Mouse (Mus musculus): ENCODE data around the gene Pltp. TPM values are rescaled to one million over a fixed set of nuclear protein-coding genes. Genes with fewer than 3 reads are reported as not detected.

The Pltp gene
- polyA plus RNA-seq, 1 experiment from 2014 or later: 193 TPM

GRCm38 (mm10) chr2:164823969-164824368 is 33.5 kb downstream of the Pltp start:
- no peak overlapping the region for H3K4me2 ChIP-seq (ENCODE audit: low read depth, low read length)
- no peaks in the 10 kb centered on the region for H3K9me3 ChIP-seq (ENCODE audit: control insufficient read depth, low read length)
- no peak for ATAC-seq (ENCODE audit: low read depth)
- no peak overlapping the region for H3K27ac ChIP-seq (ENCODE audit: low read length)
- no peak overlapping the region for H3K9ac ChIP-seq (ENCODE audit: low read length)
- H3K36me3 ChIP-seq (ENCODE audit: control insufficient read depth, insufficient read depth, low read length): peaks cover 26% of the 10 kb centered on the region
- peaks cover 5% of the 10 kb centered on the region for H3K4me1 ChIP-seq (replicated peaks; ENCODE audit: control insufficient read depth, insufficient read depth, low read length)
- H3K4me3 ChIP-seq (ENCODE audit: low read length): no peak overlapping the region
- no peaks in the 10 kb centered on the region for H3K27me3 ChIP-seq (ENCODE audit: control insufficient read depth, insufficient read depth, low read depth, low read length)
- 91% methylated on average over 4 of the region's 4 CpGs for WGBS

DNA sequence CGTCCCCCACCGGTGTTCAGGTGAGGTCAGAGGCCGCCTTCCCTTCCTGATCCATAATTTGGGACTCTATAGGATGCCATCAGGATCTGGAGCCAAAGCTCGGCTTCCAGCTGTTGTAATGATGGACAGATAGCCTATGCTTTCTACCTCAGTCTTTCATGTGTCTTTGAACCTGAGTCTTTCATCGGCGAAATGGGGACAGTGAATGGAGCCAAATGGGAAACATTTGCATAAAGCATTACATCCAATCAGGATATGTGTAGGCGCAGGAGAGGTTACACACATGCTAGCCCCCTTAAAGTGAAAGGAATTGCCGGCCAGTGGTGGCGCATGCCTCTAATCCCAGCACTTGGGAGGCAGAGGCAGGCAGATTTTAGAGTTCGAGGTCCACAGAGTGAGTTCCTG is 34.3 kb downstream of the Pltp start:
- peak; percentile 74 for ATAC-seq (ENCODE audit: low read depth)
- H3K27me3 ChIP-seq (ENCODE audit: control insufficient read depth, insufficient read depth, low read depth, low read length): no peaks in the 10 kb centered on the region
- H3K27ac ChIP-seq (ENCODE audit: low read length): peak overlapping the region; percentile 56
- H3K9me3 ChIP-seq (ENCODE audit: control insufficient read depth, low read length): no peaks in the 10 kb centered on the region
- 2% methylated on average over 10 of the region's 10 CpGs for WGBS
- peak overlapping the region; percentile 70 for H3K4me3 ChIP-seq (ENCODE audit: low read length)
- peaks cover 5% of the 10 kb centered on the region for H3K4me1 ChIP-seq (replicated peaks; ENCODE audit: control insufficient read depth, insufficient read depth, low read length)
- peak overlapping the region; percentile 60 for H3K4me2 ChIP-seq (ENCODE audit: low read depth, low read length)
- peaks cover 26% of the 10 kb centered on the region for H3K36me3 ChIP-seq (ENCODE audit: control insufficient read depth, insufficient read depth, low read length)
- H3K9ac ChIP-seq (ENCODE audit: low read length): peak overlapping the region; percentile 72

GRCm38 (mm10) chr2:164822636-164823165 is 34.8 kb downstream of the Pltp start, which contains the start of gene Zswim1:
Gene Zswim1, plus strand, starts transcription at chr2:164822686.
- H3K9me3 ChIP-seq (ENCODE audit: control insufficient read depth, low read length): no peaks in the 10 kb centered on the region
- peak within 1 kb of the TSS; percentile 56 for H3K27ac ChIP-seq (ENCODE audit: low read length)
- H3K4me2 ChIP-seq (ENCODE audit: low read depth, low read length): peak within 1 kb of the TSS; percentile 60
- H3K4me3 ChIP-seq (ENCODE audit: low read length): peak within 1 kb of the TSS; percentile 70
- under 1% methylated on average over 32 of the region's 32 CpGs for WGBS
- H3K4me1 ChIP-seq (replicated peaks; ENCODE audit: control insufficient read depth, insufficient read depth, low read length): peaks cover 8% of the 10 kb centered on the region
- H3K27me3 ChIP-seq (ENCODE audit: control insufficient read depth, insufficient read depth, low read depth, low read length): no peaks in the 10 kb centered on the region
- peak within 1 kb of the TSS; percentile 72 for H3K9ac ChIP-seq (ENCODE audit: low read length)
- peaks cover 26% of the 10 kb centered on the region for H3K36me3 ChIP-seq (ENCODE audit: control insufficient read depth, insufficient read depth, low read length)
- peak; percentile 100 for ATAC-seq (ENCODE audit: low read depth)

- peaks cover 12% of the 10 kb centered on the region for H3K4me1 ChIP-seq (replicated peaks; ENCODE audit: control insufficient read depth, insufficient read depth, low read length)
Observed at GRCm38 (mm10) chr2:164821060-164821459, 36.5 kb downstream of the Pltp start.

GRCm38 (mm10) chr2:164817703-164818102 is 39.8 kb downstream of the Pltp start:
- 41% methylated on average over 5 of the region's 5 CpGs for WGBS
- H3K9ac ChIP-seq (ENCODE audit: low read length): no peak overlapping the region
- H3K4me1 ChIP-seq (replicated peaks; ENCODE audit: control insufficient read depth, insufficient read depth, low read length): peaks cover 7% of the 10 kb centered on the region
- peaks cover 10% of the 10 kb centered on the region; the same call in 1 of the 2 replicates for H3K36me3 ChIP-seq (ENCODE audit: control insufficient read depth, insufficient read depth, low read length)
- H3K4me2 ChIP-seq (ENCODE audit: low read depth, low read length): no peak overlapping the region
- no peaks in the 10 kb centered on the region for H3K27me3 ChIP-seq (ENCODE audit: control insufficient read depth, insufficient read depth, low read depth, low read length)
- 0 out of 2 replicates have a peak, but pooled peaks have one; percentile 44 for ATAC-seq (ENCODE audit: low read depth)
- H3K27ac ChIP-seq (ENCODE audit: low read length): peak overlapping the region; percentile 27; the same call in 1 of the 2 replicates
- no peak overlapping the region for H3K4me3 ChIP-seq (ENCODE audit: low read length)
- H3K9me3 ChIP-seq (ENCODE audit: control insufficient read depth, low read length): no peaks in the 10 kb centered on the region

More at GRCm38 (mm10) chr2:164821060-164821459, 36.5 kb downstream of the Pltp start:
- ATAC-seq (ENCODE audit: low read depth): no peak
- H3K9ac ChIP-seq (ENCODE audit: low read length): no peak overlapping the region
- no peaks in the 10 kb centered on the region for H3K27me3 ChIP-seq (ENCODE audit: control insufficient read depth, insufficient read depth, low read depth, low read length)
- peaks cover 23% of the 10 kb centered on the region for H3K36me3 ChIP-seq (ENCODE audit: control insufficient read depth, insufficient read depth, low read length)
- H3K4me3 ChIP-seq (ENCODE audit: low read length): no peak overlapping the region
- no peak overlapping the region for H3K4me2 ChIP-seq (ENCODE audit: low read depth, low read length)
- H3K27ac ChIP-seq (ENCODE audit: low read length): no peak overlapping the region
- 88% methylated on average over 6 of the region's 6 CpGs for whole genome bisulfite sequencing
- H3K9me3 ChIP-seq (ENCODE audit: control insufficient read depth, low read length): no peaks in the 10 kb centered on the region

DNA sequence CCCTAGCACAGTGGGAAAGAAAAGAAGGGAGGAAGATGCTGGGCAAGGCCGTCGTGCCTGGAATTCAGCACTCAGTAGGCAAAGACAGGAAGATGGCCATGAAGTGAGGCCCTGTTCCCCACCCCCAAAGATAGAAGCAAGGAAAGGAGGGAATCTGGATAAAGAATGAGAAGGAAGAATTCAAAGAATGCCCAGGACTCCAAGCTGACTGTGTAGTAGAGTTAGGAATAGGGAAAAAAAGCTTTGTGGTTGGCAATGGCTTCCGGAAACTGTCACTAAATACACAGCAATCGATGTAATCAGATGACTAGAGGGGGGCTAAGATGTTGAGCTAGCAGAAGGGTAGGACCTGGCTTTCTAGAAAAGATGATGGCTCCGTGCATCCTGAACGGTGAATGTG is 40.3 kb downstream of the Pltp start:
- WGBS: 53% methylated on average over 6 of the region's 6 CpGs
- Histone ChIP-seq H3K36me3 (ENCODE audit: control insufficient read depth, insufficient read depth, low read length) (peaks cover 12% of the 10 kb centered on the region; the same call in 1 of the 2 replicates), H3K27ac (ENCODE audit: low read length) (no peak overlapping the region), H3K4me1 (replicated peaks; ENCODE audit: control insufficient read depth, insufficient read depth, low read length) (peaks cover 7% of the 10 kb centered on the region), H3K4me2 (ENCODE audit: low read depth, low read length) (no peak overlapping the region), H3K27me3 (ENCODE audit: control insufficient read depth, insufficient read depth, low read depth, low read length) (no peaks in the 10 kb centered on the region), H3K4me3 (ENCODE audit: low read length) (no peak overlapping the region), H3K9me3 (ENCODE audit: control insufficient read depth, low read length) (no peaks in the 10 kb centered on the region), H3K9ac (ENCODE audit: low read length) (no peak overlapping the region)
- 0 out of 2 replicates have a peak, but pooled peaks have one; percentile 12 for ATAC-seq (ENCODE audit: low read depth)

- peaks cover 7% of the 10 kb centered on the region for H3K4me1 ChIP-seq (replicated peaks; ENCODE audit: control insufficient read depth, insufficient read depth, low read length)
- peaks cover 8% of the 10 kb centered on the region; the same call in 1 of the 2 replicates for H3K36me3 ChIP-seq (ENCODE audit: control insufficient read depth, insufficient read depth, low read length)
- no peak overlapping the region for H3K27ac ChIP-seq (ENCODE audit: low read length)
- no peak for ATAC-seq (ENCODE audit: low read depth)
- no peak overlapping the region for H3K4me2 ChIP-seq (ENCODE audit: low read depth, low read length)
- H3K27me3 ChIP-seq (ENCODE audit: control insufficient read depth, insufficient read depth, low read depth, low read length): no peaks in the 10 kb centered on the region
- no peak overlapping the region for H3K4me3 ChIP-seq (ENCODE audit: low read length)
- H3K9ac ChIP-seq (ENCODE audit: low read length): no peak overlapping the region
- H3K9me3 ChIP-seq (ENCODE audit: control insufficient read depth, low read length): no peaks in the 10 kb centered on the region
- 87% methylated on average over 8 of the region's 8 CpGs for WGBS
Observed at GRCm38 (mm10) chr2:164815821-164816220, 41.7 kb downstream of the Pltp start.

DNA sequence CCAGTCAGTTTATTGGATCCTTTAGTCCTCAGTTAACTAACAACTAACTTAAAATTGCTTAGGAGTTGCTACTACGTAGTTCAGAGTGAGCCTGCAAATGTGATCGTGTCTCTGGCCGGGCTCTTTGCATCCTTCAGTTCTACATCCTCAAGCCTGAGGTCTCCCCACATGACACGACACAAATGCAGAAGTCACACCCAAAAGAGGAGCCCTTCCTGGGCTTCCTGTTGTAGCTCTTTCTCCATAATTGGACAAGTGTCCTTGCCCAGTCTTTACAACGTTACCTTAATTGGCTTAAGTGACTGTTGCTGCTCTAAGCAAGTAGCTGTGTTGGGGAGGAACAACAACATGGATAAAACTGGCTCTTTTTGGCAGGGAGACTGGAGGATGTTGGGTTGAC is 42.2 kb downstream of the Pltp start:
- no peak overlapping the region for H3K4me2 ChIP-seq (ENCODE audit: low read depth, low read length)
- H3K36me3 ChIP-seq (ENCODE audit: control insufficient read depth, insufficient read depth, low read length): peaks cover 4% of the 10 kb centered on the region; the same call in 1 of the 2 replicates
- no peak overlapping the region for H3K4me3 ChIP-seq (ENCODE audit: low read length)
- no peaks in the 10 kb centered on the region for H3K9me3 ChIP-seq (ENCODE audit: control insufficient read depth, low read length)
- ATAC-seq (ENCODE audit: low read depth): no peak
- no peak overlapping the region for H3K27ac ChIP-seq (ENCODE audit: low read length)
- no peak overlapping the region for H3K9ac ChIP-seq (ENCODE audit: low read length)
- H3K4me1 ChIP-seq (replicated peaks; ENCODE audit: control insufficient read depth, insufficient read depth, low read length): peaks cover 7% of the 10 kb centered on the region
- no peaks in the 10 kb centered on the region for H3K27me3 ChIP-seq (ENCODE audit: control insufficient read depth, insufficient read depth, low read depth, low read length)
- WGBS: 86% methylated on average over 5 of the region's 5 CpGs

DNA sequence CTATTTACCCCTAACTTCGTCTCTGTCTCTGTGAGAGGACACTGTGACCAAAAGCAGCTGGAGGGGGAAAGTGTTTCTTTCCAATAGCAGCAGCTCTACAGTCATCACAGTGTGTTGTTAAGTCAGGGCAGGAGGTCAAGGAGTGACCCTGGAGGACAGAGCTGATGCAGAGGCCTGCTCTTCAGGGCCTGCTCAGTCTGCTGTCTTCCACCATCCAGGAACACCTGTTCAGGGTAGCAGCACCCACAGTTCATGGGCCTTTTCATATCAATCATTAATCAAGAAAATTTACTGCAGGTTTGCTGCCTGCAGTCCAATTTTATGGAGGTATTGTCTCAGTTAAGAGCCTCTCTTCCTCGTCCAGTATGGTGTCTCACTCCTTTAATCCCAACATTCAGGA is 44.0 kb downstream of the Pltp start:
- Histone ChIP-seq H3K9ac (ENCODE audit: low read length) (no peak overlapping the region), H3K9me3 (ENCODE audit: control insufficient read depth, low read length) (no peaks in the 10 kb centered on the region), H3K36me3 (ENCODE audit: control insufficient read depth, insufficient read depth, low read length) (peaks cover 2% of the 10 kb centered on the region; the same call in 1 of the 2 replicates), H3K27ac (ENCODE audit: low read length) (no peak overlapping the region), H3K27me3 (ENCODE audit: control insufficient read depth, insufficient read depth, low read depth, low read length) (no peaks in the 10 kb centered on the region), H3K4me3 (ENCODE audit: low read length) (no peak overlapping the region), H3K4me1 (replicated peaks; ENCODE audit: control insufficient read depth, insufficient read depth, low read length) (peaks cover 7% of the 10 kb centered on the region), H3K4me2 (ENCODE audit: low read depth, low read length) (no peak overlapping the region)
- WGBS: 65% methylated on average over 2 of the region's 2 CpGs
- ATAC-seq (ENCODE audit: low read depth): no peak
